Mouse (Mus musculus) spleen, adult 2 months (tissue): ENCODE measurements around the gene Tbx6.
A peak's percentile ranks its signal among the peaks of the same experiment; 100 is the strongest.

Source experiments
- CTCF ChIP-seq: fragments of 200-500 bp; IDR thresholded peaks from 2 replicates; pipeline ENCODE4 v1.5.1; 2011; ENCODE audit warnings: mild to moderate bottlenecking, inconsistent platforms; ENCODE audit not compliant: insufficient read depth, insufficient read length, insufficient replicate concordance; ENCODE audit errors: extremely low read depth
- POLR2A ChIP-seq: fragments of 200-500 bp; IDR thresholded peaks from 2 replicates; pipeline ENCODE4 v1.6.1; 2011; ENCODE audit warnings: low read depth, low read length, inconsistent platforms

DNA sequence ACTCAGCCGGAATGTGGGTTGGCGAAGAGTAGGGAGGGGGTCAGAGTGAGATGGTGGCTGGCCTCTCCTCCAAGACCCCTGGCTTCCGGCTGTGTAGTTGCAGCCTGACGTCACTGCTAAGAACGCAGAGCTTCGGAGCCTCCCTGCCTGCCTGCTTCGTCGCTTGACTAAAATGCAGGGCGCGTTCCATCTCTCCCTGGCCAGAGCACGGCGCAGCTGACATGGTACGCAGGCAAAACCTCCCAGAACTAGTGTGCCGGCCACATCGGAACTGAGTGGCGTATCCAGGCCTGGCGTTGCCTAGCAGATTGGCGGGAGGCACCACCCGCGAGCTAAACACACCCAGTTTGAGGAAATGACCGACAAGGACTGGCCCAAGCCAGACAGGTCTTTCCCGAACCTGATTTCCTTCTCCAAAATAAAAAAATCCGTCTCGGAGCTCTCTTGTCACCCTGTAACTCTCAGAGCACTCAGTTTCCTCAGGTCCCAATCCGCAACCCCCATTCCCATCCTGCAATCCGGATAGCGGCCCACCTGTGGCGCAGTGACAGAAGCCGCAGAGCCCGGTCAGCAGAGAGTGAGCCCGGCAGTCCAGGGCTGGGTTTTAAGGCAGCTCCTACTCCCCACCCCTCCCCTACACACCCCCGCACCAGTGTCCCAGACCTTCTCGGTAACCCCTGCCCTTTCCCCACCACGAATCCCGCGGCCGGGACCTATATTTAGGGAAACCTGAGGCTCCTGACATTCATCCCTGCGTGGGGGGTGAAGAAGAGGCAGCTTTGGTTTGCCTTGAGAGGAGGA, 18.4 kb downstream of the Tbx6 start:
- TF ChIP-seq CTCF: peak; percentile 44; the same call in 1 of the 2 replicates
- TF ChIP-seq POLR2A: peak; percentile 57
